In the genomic region with DNA sequence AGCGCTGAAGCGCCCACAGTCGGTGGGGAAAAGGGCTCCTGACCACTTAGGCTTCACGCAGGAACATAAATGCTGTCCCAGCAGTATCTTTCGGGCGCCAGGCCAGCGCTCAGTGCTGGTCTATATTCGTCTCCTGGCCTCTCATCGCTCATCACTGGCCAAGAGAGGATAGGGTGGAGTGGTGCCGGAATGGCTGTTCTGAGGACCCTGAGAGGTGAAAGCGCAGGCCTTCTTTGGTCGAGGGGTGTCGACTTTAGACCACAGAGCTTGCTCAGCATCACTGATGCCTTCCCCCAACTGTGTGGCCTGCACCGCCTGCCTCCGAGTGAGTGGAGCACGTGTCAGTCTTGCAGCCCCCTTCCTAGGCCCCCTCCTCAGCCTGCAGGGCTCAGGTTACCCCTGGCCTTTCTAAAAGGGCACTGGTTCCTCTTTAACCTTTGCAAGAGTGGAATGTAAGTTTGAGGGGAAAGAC, we compare ENCODE assay signal across 8 mouse cellular contexts. TPM values are rescaled to one million over a fixed set of nuclear protein-coding genes. Genes with fewer than 3 reads are reported as not detected.
A peak's percentile ranks its signal among the peaks of the same experiment; 100 is the strongest.
DNase-seq lines count a peak whose midpoint lies in the region; ATAC-seq and TF ChIP-seq lines count a peak whose summit lies in the region.

No protein-coding gene starts in this region.

- H3K9ac ChIP-seq in heart, embryonic 11.5 days (ENCODE audit: low read depth, low read length): peak overlapping the region; percentile 100
- H3K9ac ChIP-seq in midbrain, postnatal 0 days (replicated peaks; ENCODE audit: low read length, poor library complexity, severe bottlenecking): peak overlapping the region; percentile 42; the same call in 1 of the 2 replicates

- no peak; the same call in 1 of the 2 replicates for ATAC-seq in heart, embryonic 11.5 days (replicated peaks; ENCODE audit: insufficient number of reproducible peaks, low FRiP score, low TSS enrichment)
- no peak for ATAC-seq in midbrain, postnatal 0 days (ENCODE audit: low FRiP score)
- ATAC-seq in megakaryocyte progenitor cell, adult 5-6 weeks (replicated peaks; ENCODE audit: poor library complexity): no peak

- 2% methylated on average over 16 of the region's 16 CpGs for WGBS in heart, embryonic 11.5 days (ENCODE audit: insufficient replicate concordance)
- WGBS in midbrain, postnatal 0 days: 9% methylated on average over 16 of the region's 16 CpGs

- peak; percentile 46 for DNase-seq in thymus, postnatal 4 days
- DNase-seq in thymus, postnatal 36 days: no peak
- DNase-seq in embryo, embryonic 9.5 days (ENCODE audit: extremely low spot score): peak; percentile 83
- DNase-seq in kidney, postnatal 25 days: peak; percentile 71
- DNase-seq in midbrain, postnatal 0 days (ENCODE audit: low spot score): no peak
- no peak for DNase-seq in left cerebral cortex, adult 18-20 months (ENCODE audit: low spot score in 2 of 2)

- H3K4me2 ChIP-seq in heart, embryonic 11.5 days: peak overlapping the region; percentile 82
- H3K4me2 ChIP-seq in midbrain, postnatal 0 days (ENCODE audit: low read depth, low read length, poor library complexity, severe bottlenecking): peak overlapping the region; percentile 72

- H3K27ac ChIP-seq in heart, embryonic 11.5 days (ENCODE audit: low read depth, low read length): peak overlapping the region; percentile 99
- H3K27ac ChIP-seq in midbrain, postnatal 0 days (ENCODE audit: low read depth, low read length): no peak overlapping the region

- H3K36me3 ChIP-seq in heart, embryonic 11.5 days (ENCODE audit: control insufficient read depth, insufficient read depth, low read length): peaks cover 11% of the 10 kb centered on the region
- peaks cover 5% of the 10 kb centered on the region; the same call in 1 of the 2 replicates for H3K36me3 ChIP-seq in midbrain, postnatal 0 days (ENCODE audit: insufficient read depth, low read length)

- no peaks in the 10 kb centered on the region for H3K27me3 ChIP-seq in heart, embryonic 11.5 days (ENCODE audit: control insufficient read depth, insufficient read depth, low read length)
- H3K27me3 ChIP-seq in midbrain, postnatal 0 days (ENCODE audit: insufficient read depth, low read length): no peaks in the 10 kb centered on the region

- H3K4me1 ChIP-seq in heart, embryonic 11.5 days (ENCODE audit: control insufficient read depth, insufficient read depth, low read length): peaks cover 39% of the 10 kb centered on the region
- peaks cover 8% of the 10 kb centered on the region for H3K4me1 ChIP-seq in midbrain, postnatal 0 days (ENCODE audit: insufficient read depth, low read length)

- H3K9me3 ChIP-seq in heart, embryonic 11.5 days (replicated peaks; ENCODE audit: control insufficient read depth, low read length): no peaks in the 10 kb centered on the region
- no peaks in the 10 kb centered on the region for H3K9me3 ChIP-seq in midbrain, postnatal 0 days (ENCODE audit: low read length)

- TF ChIP-seq CTCF in midbrain, postnatal 0 days (IDR thresholded peaks at IDR 0.05): no peak

- peak overlapping the region; percentile 100 for H3K4me3 ChIP-seq in heart, embryonic 11.5 days (ENCODE audit: low read depth, low read length)
- peak overlapping the region; percentile 99 for H3K4me3 ChIP-seq in midbrain, postnatal 0 days (ENCODE audit: low read depth, low read length)

RNA-seq across cellular contexts. Expression of a gene that starts 0.5 kb away (rescaled TPM):
- 272 and 313 TPM in 2 replicates for polyA plus RNA-seq in heart, embryonic 11.5 days (2014; fragmentation: Nextera tagmentation; extraction: Ambion mirVana)
- 7.2 and 9.9 TPM in 2 replicates for total RNA-seq in midbrain, postnatal 0 days (2014; rRNA removed)
- 5.8 and 7.6 TPM in 2 replicates for polyA plus RNA-seq in midbrain, postnatal 0 days (2015; fragmentation: Nextera tagmentation; extraction: Ambion mirVana)
- total RNA-seq in megakaryocyte progenitor cell, adult 5-6 weeks (2015): 4.1 and 6.2 TPM in 2 replicates
- total RNA-seq in megakaryocyte progenitor cell, adult 5-6 weeks (2017): 7.2 and 9.5 TPM in 2 replicates
- total RNA-seq in left cerebral cortex, adult 18-20 months (2021): 1 to 10 TPM; 7.3 to 8.8 TPM

RNA-seq across cellular contexts. Expression of a gene that starts 2.0 kb away (rescaled TPM):
- 1,771 and 1,932 TPM in 2 replicates for polyA plus RNA-seq in heart, embryonic 11.5 days (2014; fragmentation: Nextera tagmentation; extraction: Ambion mirVana)
- 438 and 486 TPM in 2 replicates for total RNA-seq in midbrain, postnatal 0 days (2014; rRNA removed)
- 600 and 608 TPM in 2 replicates for polyA plus RNA-seq in midbrain, postnatal 0 days (2015; fragmentation: Nextera tagmentation; extraction: Ambion mirVana)
- total RNA-seq in megakaryocyte progenitor cell, adult 5-6 weeks (2015): 1,057 and 1,218 TPM in 2 replicates
- total RNA-seq in megakaryocyte progenitor cell, adult 5-6 weeks (2017): 491 and 574 TPM in 2 replicates
- total RNA-seq in left cerebral cortex, adult 18-20 months (2021): 100 to 1,000 TPM; 224 to 231 TPM

RNA-seq across cellular contexts. Expression of a gene that starts 9.2 kb away (rescaled TPM):
- 221 and 245 TPM in 2 replicates for polyA plus RNA-seq in heart, embryonic 11.5 days (2014; fragmentation: Nextera tagmentation; extraction: Ambion mirVana)
- total RNA-seq in midbrain, postnatal 0 days (2014; rRNA removed): 140 and 159 TPM in 2 replicates
- 160 and 176 TPM in 2 replicates for polyA plus RNA-seq in midbrain, postnatal 0 days (2015; fragmentation: Nextera tagmentation; extraction: Ambion mirVana)
- 59.5 and 73.9 TPM in 2 replicates for total RNA-seq in megakaryocyte progenitor cell, adult 5-6 weeks (2015)
- 46.6 and 52.7 TPM in 2 replicates for total RNA-seq in megakaryocyte progenitor cell, adult 5-6 weeks (2017)
- total RNA-seq in left cerebral cortex, adult 18-20 months (2021): 100 to 1,000 TPM; 120 to 124 TPM

RNA-seq across cellular contexts. Expression of a gene that starts 9.5 kb away (rescaled TPM):
- polyA plus RNA-seq in heart, embryonic 11.5 days (2014; fragmentation: Nextera tagmentation; extraction: Ambion mirVana): 66.8 and 76.9 TPM in 2 replicates
- 69.1 and 74.4 TPM in 2 replicates for total RNA-seq in midbrain, postnatal 0 days (2014; rRNA removed)
- polyA plus RNA-seq in midbrain, postnatal 0 days (2015; fragmentation: Nextera tagmentation; extraction: Ambion mirVana): 95.8 and 97.2 TPM in 2 replicates
- 39.3 and 44.8 TPM in 2 replicates for total RNA-seq in megakaryocyte progenitor cell, adult 5-6 weeks (2015)
- 30.7 and 37.4 TPM in 2 replicates for total RNA-seq in megakaryocyte progenitor cell, adult 5-6 weeks (2017)
- total RNA-seq in left cerebral cortex, adult 18-20 months (2021): 10 to 100 TPM; 86.4 to 90.1 TPM

RNA-seq across cellular contexts. Expression of a gene that starts 12.7 kb away (rescaled TPM):
- polyA plus RNA-seq in heart, embryonic 11.5 days (2014; fragmentation: Nextera tagmentation; extraction: Ambion mirVana): 187 and 201 TPM in 2 replicates
- 41.9 and 45.3 TPM in 2 replicates for total RNA-seq in midbrain, postnatal 0 days (2014; rRNA removed)
- 125 and 131 TPM in 2 replicates for polyA plus RNA-seq in midbrain, postnatal 0 days (2015; fragmentation: Nextera tagmentation; extraction: Ambion mirVana)
- 102 and 109 TPM in 2 replicates for total RNA-seq in megakaryocyte progenitor cell, adult 5-6 weeks (2015)
- 68.6 and 71.8 TPM in 2 replicates for total RNA-seq in megakaryocyte progenitor cell, adult 5-6 weeks (2017)
- total RNA-seq in left cerebral cortex, adult 18-20 months (2021): 10 to 100 TPM; 47.5 to 52.8 TPM

Comparison
In these comparisons a context has a peak if more than half of its experiments do, and no peak if none do; other contexts are left out.
1. DNase-seq: peak in thymus, postnatal 4 days (single experiment), embryo, embryonic 9.5 days (single experiment) and kidney, postnatal 25 days (2 of 2); none in thymus, postnatal 36 days (0 of 2), midbrain, postnatal 0 days (single experiment) and left cerebral cortex, adult 18-20 months (0 of 2).